7 mouse cellular contexts compared by ENCODE assay signal in the genomic region with DNA sequence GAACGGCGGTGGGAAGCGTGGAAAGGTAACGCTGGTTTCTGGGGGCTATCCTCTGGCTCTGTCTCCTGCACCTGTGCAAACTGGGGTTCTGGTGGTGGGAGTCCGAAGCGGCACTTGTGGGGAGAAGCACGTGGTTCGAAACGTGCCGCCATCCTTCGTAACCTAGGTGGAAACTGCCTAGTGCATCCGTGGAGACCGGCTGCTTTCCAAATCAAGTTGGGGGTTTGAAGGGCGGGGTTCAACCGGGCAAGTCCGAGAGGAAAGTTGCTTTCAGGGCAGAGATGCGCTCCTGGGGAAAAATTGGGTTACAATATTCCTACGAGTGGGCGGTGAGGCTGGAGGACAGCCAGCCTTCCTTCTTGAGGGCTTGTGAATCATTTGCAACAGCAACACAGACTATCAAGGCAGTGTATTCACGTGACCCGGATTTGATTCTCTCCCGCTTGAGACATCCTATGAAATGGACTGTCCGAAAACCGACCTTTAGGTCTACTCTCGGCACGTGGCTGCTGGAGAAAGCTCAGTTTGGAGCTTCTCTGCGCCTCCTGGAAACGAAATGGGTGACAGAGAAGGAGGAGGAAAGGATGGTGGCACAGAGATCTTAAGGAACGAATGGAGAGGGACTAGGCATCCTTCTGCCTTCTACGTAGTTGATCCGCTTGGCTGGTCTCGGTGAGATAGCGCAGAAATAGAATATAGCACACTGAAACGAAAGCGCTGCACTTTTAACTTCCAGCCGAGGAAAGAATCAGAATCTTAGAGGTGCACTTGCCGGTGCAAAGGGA. TPM values are rescaled to one million over a fixed set of nuclear protein-coding genes. Genes with fewer than 3 reads are reported as not detected.
DNase-seq lines count a peak whose midpoint lies in the region; ATAC-seq and TF ChIP-seq lines count a peak whose summit lies in the region.

No protein-coding gene starts in this region.

- intact Hi-C loops in left cerebral cortex, adult 2 months (cut with DNase I) = no loop called here

- peak overlapping the region; percentile 56 for H3K4me3 ChIP-seq in embryonic fibroblast, embryonic 13.5 days (ENCODE audit: insufficient read depth, low read length)
- peak overlapping the region; percentile 63 for H3K4me3 ChIP-seq in hindbrain, embryonic 14.5 days (replicated peaks; ENCODE audit: low read length)
- H3K4me3 ChIP-seq in left cerebral cortex, adult 2 months = peak overlapping the region; percentile 77
- peak overlapping the region; percentile 69 for H3K4me3 ChIP-seq in midbrain, embryonic 13.5 days (replicated peaks)
- H3K4me3 ChIP-seq in stomach, embryonic 16.5 days (replicated peaks; ENCODE audit: low read length) = peak overlapping the region; percentile 59

- TF ChIP-seq CTCF in embryonic fibroblast, embryonic 13.5 days (IDR thresholded peaks at IDR 0.05; ENCODE audit: borderline replicate concordance, insufficient read depth, low read length) = no peak
- TF ChIP-seq CTCF in left cerebral cortex, adult 2 months (IDR thresholded peaks at IDR 0.05) = no peak

- no peaks in the 10 kb centered on the region for H3K27me3 ChIP-seq in hindbrain, embryonic 14.5 days (ENCODE audit: control insufficient read depth, insufficient read depth, low read length)
- no peaks in the 10 kb centered on the region for H3K27me3 ChIP-seq in midbrain, embryonic 13.5 days
- 0 out of 2 replicates have a peak, but pooled peaks cover 6% of the 10 kb centered on the region for H3K27me3 ChIP-seq in stomach, embryonic 16.5 days (ENCODE audit: control insufficient read depth, insufficient read depth, low read length)

- H3K27ac ChIP-seq in embryonic fibroblast, embryonic 13.5 days (ENCODE audit: insufficient read depth, low read length) = 0 out of 2 replicates have a peak overlapping the region, but pooled peaks have one; percentile 1
- peak overlapping the region; percentile 79 for H3K27ac ChIP-seq in hindbrain, embryonic 14.5 days
- peak overlapping the region; percentile 89 for H3K27ac ChIP-seq in left cerebral cortex, adult 2 months
- H3K27ac ChIP-seq in midbrain, embryonic 13.5 days = peak overlapping the region; percentile 68
- no peak overlapping the region for H3K27ac ChIP-seq in stomach, embryonic 16.5 days (ENCODE audit: low read length)

- peak overlapping the region; percentile 85 for H3K9ac ChIP-seq in hindbrain, embryonic 14.5 days
- H3K9ac ChIP-seq in midbrain, embryonic 13.5 days (replicated peaks) = peak overlapping the region; percentile 77
- peak overlapping the region; percentile 50 for H3K9ac ChIP-seq in stomach, embryonic 16.5 days (ENCODE audit: low read length)

- H3K36me3 ChIP-seq in hindbrain, embryonic 14.5 days (replicated peaks; ENCODE audit: control insufficient read depth, insufficient read depth) = no peaks in the 10 kb centered on the region
- H3K36me3 ChIP-seq in midbrain, embryonic 13.5 days = no peaks in the 10 kb centered on the region
- no peaks in the 10 kb centered on the region for H3K36me3 ChIP-seq in stomach, embryonic 16.5 days (ENCODE audit: control insufficient read depth, insufficient read depth, low read length)

- TF ChIP-seq POLR2A in embryonic fibroblast, embryonic 13.5 days (IDR thresholded peaks at IDR 0.05; ENCODE audit: low read depth, low read length) = no peak

- peak overlapping the region; percentile 84 for H3K4me2 ChIP-seq in hindbrain, embryonic 14.5 days (replicated peaks)
- H3K4me2 ChIP-seq in midbrain, embryonic 13.5 days (replicated peaks) = peak overlapping the region; percentile 90
- peak overlapping the region; percentile 75 for H3K4me2 ChIP-seq in stomach, embryonic 16.5 days (ENCODE audit: low read depth, low read length)

- peak; percentile 68 for ATAC-seq in hindbrain, embryonic 14.5 days (ENCODE audit: low FRiP score)
- ATAC-seq in midbrain, embryonic 13.5 days = peak; percentile 49
- no peak for ATAC-seq in stomach, embryonic 16.5 days (ENCODE audit: insufficient read depth, low FRiP score)

- H3K4me1 ChIP-seq in embryonic fibroblast, embryonic 13.5 days (ENCODE audit: control insufficient read depth, insufficient read depth, low read length) = no peaks in the 10 kb centered on the region
- H3K4me1 ChIP-seq in hindbrain, embryonic 14.5 days (replicated peaks; ENCODE audit: control insufficient read depth, insufficient read depth, low read length) = 0 out of 2 replicates have a peak, but pooled peaks cover 3% of the 10 kb centered on the region
- 0 out of 2 replicates have a peak, but pooled peaks cover 4% of the 10 kb centered on the region for H3K4me1 ChIP-seq in midbrain, embryonic 13.5 days (replicated peaks)
- peaks cover 6% of the 10 kb centered on the region; the same call in 1 of the 2 replicates for H3K4me1 ChIP-seq in stomach, embryonic 16.5 days (ENCODE audit: control insufficient read depth, insufficient read depth, low read length)

- under 1% methylated on average over 37 of the region's 37 CpGs for WGBS in hindbrain, embryonic 14.5 days
- WGBS in midbrain, embryonic 13.5 days = under 1% methylated on average over 37 of the region's 37 CpGs
- under 1% methylated on average over 37 of the region's 37 CpGs for WGBS in stomach, embryonic 16.5 days

- H3K9me3 ChIP-seq in hindbrain, embryonic 14.5 days (ENCODE audit: control insufficient read depth, low read length) = no peaks in the 10 kb centered on the region
- H3K9me3 ChIP-seq in midbrain, embryonic 13.5 days = no peaks in the 10 kb centered on the region
- no peaks in the 10 kb centered on the region for H3K9me3 ChIP-seq in stomach, embryonic 16.5 days (replicated peaks; ENCODE audit: control insufficient read depth, low read length)

- peak; percentile 22 for DNase-seq in WW6 (ENCODE audit: low read depth, low spot score)
- DNase-seq in brain, embryonic 18.5 days (ENCODE audit: low read depth, low spot score) = peak; percentile 10
- peak; percentile 52 for DNase-seq in hindbrain, embryonic 14.5 days (ENCODE audit: low spot score)
- peak; percentile 53 to 65 for DNase-seq in left cerebral cortex, adult 2 months (ENCODE audit: extremely low spot score in 1 of 2, low spot score in 2 of 2)

RNA-seq across cellular contexts. Expression of gene Slc6a15, which starts 0.9 kb away (rescaled TPM):
- polyA plus RNA-seq in embryonic fibroblast, embryonic 13.5 days (2011; ENCODE audit: insufficient read length, low read depth, missing spikeins) = 2.8 and 3.6 TPM in 2 replicates
- polyA plus RNA-seq in hindbrain, embryonic 14.5 days (2014; fragmentation: Nextera tagmentation; extraction: Ambion mirVana) = 92.3 and 104 TPM in 2 replicates
- total RNA-seq in left cerebral cortex, adult 2 months (2021) = 10 to 100 TPM; 48.2 to 48.9 TPM
- 25.6 and 27.6 TPM in 2 replicates for polyA plus RNA-seq in midbrain, embryonic 13.5 days (2015; fragmentation: Nextera tagmentation; extraction: Ambion mirVana)
- polyA plus RNA-seq in stomach, embryonic 16.5 days (2015; fragmentation: Nextera tagmentation; extraction: Ambion mirVana) = 6.2 and 7.0 TPM in 2 replicates
